Mouse (Mus musculus): ENCODE data around the gene Plk4. TPM values are rescaled to one million over a fixed set of nuclear protein-coding genes. Genes with fewer than 3 reads are reported as not detected.
A peak's percentile ranks its signal among the peaks of the same experiment; 100 is the strongest.
"Not testable (repeated sequence)": the region's sequence is repeated elsewhere in the genome, so short reads cannot be mapped to it uniquely, and the experiment has no call there.

The Plk4 gene
- total RNA-seq, 2 experiments from 2014 or later = 0.66 to 1.7 TPM

DNA sequence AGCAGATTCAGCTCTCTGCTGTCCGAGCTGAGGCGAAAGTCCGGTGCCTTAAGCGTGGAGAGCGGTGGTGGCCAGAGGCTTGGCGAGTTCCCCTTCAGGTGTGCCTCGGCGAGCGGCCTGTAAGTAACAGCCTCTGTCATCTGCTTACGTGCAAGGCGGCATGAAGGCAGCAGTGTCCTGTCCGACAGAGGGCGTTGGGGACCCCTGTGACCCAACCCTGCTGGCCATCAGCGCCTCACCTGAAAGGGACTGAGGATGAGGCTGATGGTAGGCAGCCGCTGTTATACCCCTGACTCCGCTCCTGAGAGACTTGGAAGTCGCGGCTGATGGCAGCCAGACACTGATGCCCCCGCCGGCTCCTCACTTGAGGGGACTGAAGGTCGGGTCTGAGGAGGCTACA lies 47.2 kb downstream of the Plk4 start:
- peak; percentile 24 for TF ChIP-seq CTCF (IDR thresholded peaks at IDR 0.05)
- Histone ChIP-seq H3K27ac (peak overlapping the region; percentile 88), H3K4me3 (peak overlapping the region; percentile 80)
- intact Hi-C loops (cut with DNase I) = loop anchor here (2.0 kb wide), 1 partner anchor 46 kb away; the partner anchor contains the start of gene Plk4
- DNase-seq = peak; percentile 65

DNA sequence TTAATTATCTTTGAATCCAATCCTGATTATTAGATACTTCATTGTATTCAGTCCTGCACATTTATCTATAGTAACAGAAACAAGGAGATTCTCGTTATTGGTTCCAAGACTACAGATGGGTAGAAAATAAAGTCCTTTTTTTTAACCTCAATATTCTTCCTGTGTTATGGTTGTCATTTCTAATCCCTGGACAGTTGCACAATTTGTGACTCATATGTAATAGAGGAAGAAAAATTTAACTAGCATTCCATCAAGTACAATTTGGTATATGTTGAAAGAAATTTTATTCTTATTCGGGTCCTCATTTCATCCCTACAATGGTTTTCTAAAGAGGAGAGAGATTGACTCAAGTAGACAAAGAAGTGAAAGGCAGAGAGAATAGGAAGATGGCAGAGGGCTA lies 48.1 kb downstream of the Plk4 start:
- DNase-seq, H3K27ac ChIP-seq, H3K4me3 ChIP-seq: not testable (repeated sequence)
- intact Hi-C loops (cut with DNase I) = loop anchor here (2.0 kb wide), 1 partner anchor 47 kb away; the partner anchor contains the start of gene Plk4

- H3K4me3 ChIP-seq; DNase-seq; H3K27ac ChIP-seq; intact Hi-C loops (cut with DNase I): not testable (repeated sequence)
These were observed 53.4 kb downstream of the Plk4 start for GRCm38 (mm10) chr3:40853123-40853738.

Other genes with a start within 250 kb of the Plk4 start
- not detected for gene Slc25a31, start 91.2 kb upstream of the Plk4 start, total RNA-seq (2021)
- 10 to 100 TPM in 1 of 2 experiments, 1 to 10 TPM in 1; 5.7 to 10.4 TPM for gene Hspa4l, start 55.5 kb upstream of the Plk4 start, total RNA-seq (2021)
- 10 to 100 TPM; 15.6 to 21.0 TPM for gene Mfsd8, start 46.9 kb downstream of the Plk4 start, total RNA-seq (2021)
- 10 to 100 TPM; 12.3 to 44.5 TPM for gene Abhd18, start 47.0 kb downstream of the Plk4 start, total RNA-seq (2021)
- under 1 TPM in 1 of 2 experiments, not detected in 1; 0.11 TPM for gene 1700034I23Rik, start 102.5 kb downstream of the Plk4 start, total RNA-seq (2021)
- 10 to 100 TPM; 69.4 to 78.9 TPM for gene Larp1b, start 149.8 kb downstream of the Plk4 start, total RNA-seq (2021)